Mouse (Mus musculus): ENCODE data around the gene Gpr155. TPM values are rescaled to one million over a fixed set of nuclear protein-coding genes. Genes with fewer than 3 reads are reported as not detected.
A peak's percentile ranks its signal among the peaks of the same experiment; 100 is the strongest.

Gene Gpr155
- polyA plus RNA-seq, 1 experiment, result 9.9 TPM

- Histone ChIP-seq H3K27me3 (ENCODE audit: control insufficient read depth, insufficient read depth, low read length) (no peaks in the 10 kb centered on the region), H3K36me3 (ENCODE audit: control insufficient read depth, insufficient read depth, low read length) (no peaks in the 10 kb centered on the region), H3K4me1 (ENCODE audit: control insufficient read depth, insufficient read depth, insufficient read length, low read length) (peaks cover 2% of the 10 kb centered on the region; the same call in 1 of the 2 replicates), H3K27ac (ENCODE audit: insufficient read depth, low read depth, low read length) (no peak overlapping the region), H3K4me3 (ENCODE audit: low read depth, low read length) (no peak overlapping the region)
- TF ChIP-seq CTCF (IDR thresholded peaks at IDR 0.05; ENCODE audit: extremely low read depth, insufficient read length, insufficient replicate concordance, low read depth, low read length) (peak; percentile 56; the same call in 1 of the 2 replicates), POLR2A (IDR thresholded peaks at IDR 0.05; ENCODE audit: low read depth, low read length) (no peak)
- 34% methylated on average over 4 of the region's 4 CpGs for WGBS
Observed at GRCm38 (mm10) chr2:73419285-73419684, 32.9 kb upstream of the Gpr155 start.

- Histone ChIP-seq H3K4me3 (ENCODE audit: low read depth, low read length) (no peak overlapping the region), H3K27me3 (ENCODE audit: control insufficient read depth, insufficient read depth, low read length) (no peaks in the 10 kb centered on the region), H3K4me1 (ENCODE audit: control insufficient read depth, insufficient read depth, insufficient read length, low read length) (peaks cover 2% of the 10 kb centered on the region; the same call in 1 of the 2 replicates), H3K27ac (ENCODE audit: insufficient read depth, low read depth, low read length) (no peak overlapping the region), H3K36me3 (ENCODE audit: control insufficient read depth, insufficient read depth, low read length) (no peaks in the 10 kb centered on the region)
- TF ChIP-seq CTCF (IDR thresholded peaks at IDR 0.05; ENCODE audit: extremely low read depth, insufficient read length, insufficient replicate concordance, low read depth, low read length), result no peak
- TF ChIP-seq POLR2A (IDR thresholded peaks at IDR 0.05; ENCODE audit: low read depth, low read length), result no peak
- WGBS, result 24% methylated on average over 5 of the region's 5 CpGs
Observed at GRCm38 (mm10) chr2:73415892-73416291, 29.5 kb upstream of the Gpr155 start.

DNA sequence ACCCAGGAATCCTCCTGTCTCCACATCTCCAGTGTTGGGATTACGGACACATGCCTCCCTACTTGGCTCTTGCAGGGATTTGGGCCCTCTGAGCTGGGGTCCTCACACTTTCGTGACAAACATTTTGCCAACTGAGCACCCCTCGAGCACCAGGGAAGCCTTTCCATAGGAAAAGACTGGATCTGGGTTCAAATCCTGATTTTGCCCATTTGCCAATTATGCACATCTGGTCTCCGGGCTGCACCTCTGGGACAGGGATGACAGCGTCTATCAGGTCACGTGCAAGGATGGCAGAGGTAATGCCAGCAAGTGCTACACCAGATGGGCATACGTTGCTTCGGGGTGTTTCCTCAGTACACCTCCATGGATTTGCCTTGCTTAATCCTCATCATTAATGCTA is 23.7 kb upstream of the Gpr155 start:
- Histone ChIP-seq H3K4me3 (ENCODE audit: low read depth, low read length) (no peak overlapping the region), H3K27ac (ENCODE audit: insufficient read depth, low read depth, low read length) (no peak overlapping the region), H3K27me3 (ENCODE audit: control insufficient read depth, insufficient read depth, low read length) (no peaks in the 10 kb centered on the region), H3K4me1 (ENCODE audit: control insufficient read depth, insufficient read depth, insufficient read length, low read length) (no peaks in the 10 kb centered on the region), H3K36me3 (ENCODE audit: control insufficient read depth, insufficient read depth, low read length) (no peaks in the 10 kb centered on the region)
- 95% methylated on average over 8 of the region's 8 CpGs for WGBS
- TF ChIP-seq CTCF (IDR thresholded peaks at IDR 0.05; ENCODE audit: extremely low read depth, insufficient read length, insufficient replicate concordance, low read depth, low read length) (no peak), POLR2A (IDR thresholded peaks at IDR 0.05; ENCODE audit: low read depth, low read length) (no peak)

DNA sequence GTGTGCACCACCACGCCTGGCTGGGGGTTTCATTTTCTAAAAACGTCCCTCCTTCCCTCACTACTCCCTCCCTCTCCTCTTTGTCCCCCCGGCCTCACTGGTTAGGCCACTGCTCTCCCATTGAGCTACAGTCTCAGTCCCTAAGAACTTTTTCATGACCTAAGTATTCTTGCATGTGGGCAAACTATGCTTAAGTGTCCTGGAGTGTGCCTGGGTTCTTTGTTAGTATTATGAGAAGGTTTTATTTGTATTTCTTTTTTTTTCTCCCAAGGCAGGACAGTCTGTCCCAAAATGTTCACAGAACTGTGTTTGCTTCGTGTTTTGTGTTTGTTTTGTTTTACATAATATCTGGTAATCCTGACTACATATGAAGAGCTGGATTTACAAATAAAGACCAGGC is 21.3 kb upstream of the Gpr155 start:
- TF ChIP-seq POLR2A (IDR thresholded peaks at IDR 0.05; ENCODE audit: low read depth, low read length) (no peak), CTCF (IDR thresholded peaks at IDR 0.05; ENCODE audit: extremely low read depth, insufficient read length, insufficient replicate concordance, low read depth, low read length) (no peak)
- 61% methylated on average over 4 of the region's 4 CpGs for WGBS
- H3K36me3 ChIP-seq (ENCODE audit: control insufficient read depth, insufficient read depth, low read length), result no peaks in the 10 kb centered on the region
- no peak overlapping the region for H3K4me3 ChIP-seq (ENCODE audit: low read depth, low read length)
- H3K4me1 ChIP-seq (ENCODE audit: control insufficient read depth, insufficient read depth, insufficient read length, low read length), result no peaks in the 10 kb centered on the region
- no peak overlapping the region for H3K27ac ChIP-seq (ENCODE audit: insufficient read depth, low read depth, low read length)
- no peaks in the 10 kb centered on the region for H3K27me3 ChIP-seq (ENCODE audit: control insufficient read depth, insufficient read depth, low read length)

GRCm38 (mm10) chr2:73406336-73406915 is 20.1 kb upstream of the Gpr155 start:
- H3K36me3 ChIP-seq (ENCODE audit: control insufficient read depth, insufficient read depth, low read length), result no peaks in the 10 kb centered on the region
- H3K4me1 ChIP-seq (ENCODE audit: control insufficient read depth, insufficient read depth, insufficient read length, low read length), result no peaks in the 10 kb centered on the region
- no peak for TF ChIP-seq CTCF (IDR thresholded peaks at IDR 0.05; ENCODE audit: extremely low read depth, insufficient read length, insufficient replicate concordance, low read depth, low read length)
- no peak for TF ChIP-seq POLR2A (IDR thresholded peaks at IDR 0.05; ENCODE audit: low read depth, low read length)
- 77% methylated on average over 9 of the region's 9 CpGs for WGBS
- no peaks in the 10 kb centered on the region for H3K27me3 ChIP-seq (ENCODE audit: control insufficient read depth, insufficient read depth, low read length)
- no peak overlapping the region for H3K4me3 ChIP-seq (ENCODE audit: low read depth, low read length)
- no peak overlapping the region for H3K27ac ChIP-seq (ENCODE audit: insufficient read depth, low read depth, low read length)

DNA sequence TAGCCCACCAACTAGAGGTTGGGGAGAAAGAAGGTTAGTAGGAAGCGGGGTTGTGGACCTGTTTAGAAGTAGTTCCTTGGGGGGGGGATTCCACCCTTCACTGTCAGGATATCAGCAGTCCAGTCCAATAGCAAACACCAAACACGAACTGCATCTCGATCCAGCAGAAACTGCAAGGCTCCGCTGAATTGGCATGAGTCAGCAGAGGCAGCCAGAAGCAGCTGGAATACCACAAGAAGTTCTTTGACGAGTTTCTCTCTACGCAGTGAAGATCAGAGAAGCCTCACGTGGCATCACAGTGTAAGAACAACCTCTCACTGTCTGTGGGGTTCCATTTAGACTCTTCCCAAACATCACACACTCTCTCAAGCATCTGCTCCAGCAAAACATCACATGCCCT is 18.6 kb upstream of the Gpr155 start:
- Histone ChIP-seq H3K4me3 (ENCODE audit: low read depth, low read length) (no peak overlapping the region), H3K27ac (ENCODE audit: insufficient read depth, low read depth, low read length) (no peak overlapping the region), H3K4me1 (ENCODE audit: control insufficient read depth, insufficient read depth, insufficient read length, low read length) (no peaks in the 10 kb centered on the region), H3K36me3 (ENCODE audit: control insufficient read depth, insufficient read depth, low read length) (no peaks in the 10 kb centered on the region), H3K27me3 (ENCODE audit: control insufficient read depth, insufficient read depth, low read length) (no peaks in the 10 kb centered on the region)
- WGBS, result 91% methylated on average over 7 of the region's 7 CpGs
- TF ChIP-seq CTCF (IDR thresholded peaks at IDR 0.05; ENCODE audit: extremely low read depth, insufficient read length, insufficient replicate concordance, low read depth, low read length) (no peak), POLR2A (IDR thresholded peaks at IDR 0.05; ENCODE audit: low read depth, low read length) (no peak)

- WGBS, result 82% methylated on average over 9 of the region's 9 CpGs
Observed at GRCm38 (mm10) chr2:73404442-73404841, 18.1 kb upstream of the Gpr155 start.

More at GRCm38 (mm10) chr2:73404442-73404841, 18.1 kb upstream of the Gpr155 start:
- no peak overlapping the region for H3K27ac ChIP-seq (ENCODE audit: insufficient read depth, low read depth, low read length)
- no peaks in the 10 kb centered on the region for H3K4me1 ChIP-seq (ENCODE audit: control insufficient read depth, insufficient read depth, insufficient read length, low read length)
- TF ChIP-seq CTCF (IDR thresholded peaks at IDR 0.05; ENCODE audit: extremely low read depth, insufficient read length, insufficient replicate concordance, low read depth, low read length), result no peak
- TF ChIP-seq POLR2A (IDR thresholded peaks at IDR 0.05; ENCODE audit: low read depth, low read length), result no peak
- H3K27me3 ChIP-seq (ENCODE audit: control insufficient read depth, insufficient read depth, low read length), result no peaks in the 10 kb centered on the region
- H3K4me3 ChIP-seq (ENCODE audit: low read depth, low read length), result no peak overlapping the region
- H3K36me3 ChIP-seq (ENCODE audit: control insufficient read depth, insufficient read depth, low read length), result no peaks in the 10 kb centered on the region

Measured in small intestine, adult 2 months (tissue).